Mouse (Mus musculus) liver, embryonic 14.5 days (tissue): ENCODE measurements around the gene Tardbp. TPM values are rescaled to one million over a fixed set of nuclear protein-coding genes. Genes with fewer than 3 reads are reported as not detected.
A peak's percentile ranks its signal among the peaks of the same experiment; 100 is the strongest.

ENCODE experiments used
- ATAC-seq: fragments of 200-750 bp; cut with Nextera tagmentation; 2 replicates; pipeline ENCODE4 v1.8.0; 2017; ENCODE audit warnings: moderate number of reproducible peaks, mild to moderate bottlenecking, moderate library complexity; ENCODE audit not compliant: insufficient read depth
- DNase-seq, 3 experiments: peaks; one replicate each; pipeline ENCODE4 v3.0.0-alpha.2; 2012 to 2013; ENCODE audit warnings: low read depth in 3 of 3, low spot score in 3 of 3
- H3K27ac ChIP-seq: fragments of 300-500 bp; sonication (generic); 2 replicates; pipeline ENCODE4 v1.5.1; 2014; ENCODE audit warnings: moderate library complexity, mild to moderate bottlenecking, control low read depth, inconsistent platforms
- H3K27me3 ChIP-seq: fragments of 300-500 bp; sonication (generic); 2 replicates; pipeline ENCODE4 v1.6.1; 2014; ENCODE audit warnings: mild to moderate bottlenecking, low read length, moderate library complexity; ENCODE audit not compliant: control insufficient read depth, insufficient read depth
- H3K36me3 ChIP-seq: fragments of 300-500 bp; sonication (generic); replicated peaks from 2 replicates; pipeline ENCODE4 v1.6.1; 2014; ENCODE audit warnings: low read depth; ENCODE audit not compliant: control insufficient read depth, insufficient read depth
- H3K4me1 ChIP-seq, 2 experiments: fragments of 200-500 bp in 1 of 2; fragments of 300-500 bp in 1 of 2; sonication (generic) in 1 of 2; replicated peaks; 2 replicates each; pipeline ENCODE4 v1.6.1; 2012 to 2014; ENCODE audit warnings: antibody characterized with exemption in 1 of 2, inconsistent platforms in 1 of 2, low read length in 1 of 2; ENCODE audit not compliant: control insufficient read depth in 2 of 2, insufficient read depth in 2 of 2
- H3K4me2 ChIP-seq: fragments of 300-500 bp; sonication (generic); 2 replicates; pipeline ENCODE4 v1.6.1; 2014; ENCODE audit warnings: low read depth, mild to moderate bottlenecking, control low read depth, moderate library complexity
- H3K4me3 ChIP-seq, 2 experiments: fragments of 200-500 bp in 1 of 2; fragments of 300-500 bp in 1 of 2; sonication (generic) in 1 of 2; 2 replicates each; pipeline ENCODE4 v1.5.1; 2012 to 2014; ENCODE audit warnings: low read depth in 2 of 2, low read length in 2 of 2, mild to moderate bottlenecking in 2 of 2, control low read depth in 1 of 2, inconsistent platforms in 1 of 2, moderate library complexity in 1 of 2; ENCODE audit not compliant: insufficient read depth in 1 of 2
- H3K9ac ChIP-seq: fragments of 300-500 bp; sonication (generic); replicated peaks from 2 replicates; pipeline ENCODE4 v1.6.1; 2014; ENCODE audit warnings: mild to moderate bottlenecking, control low read depth, moderate library complexity
- H3K9me3 ChIP-seq: fragments of 300-500 bp; sonication (generic); 2 replicates; pipeline ENCODE4 v1.6.1; 2016; ENCODE audit warnings: low read length, mixed read lengths; ENCODE audit not compliant: control insufficient read depth
- CTCF ChIP-seq: IDR thresholded peaks from 2 replicates; pipeline ENCODE4 v1.5.1; 2016; ENCODE audit warnings: antibody characterized with exemption, low read depth, control low read depth
- EP300 ChIP-seq: IDR thresholded peaks from 2 replicates; pipeline ENCODE4 v1.6.1; 2016; ENCODE audit warnings: antibody characterized with exemption, low read depth
- WGBS: fragments of 180-500 bp; shearing (Covaris S2); extraction: QIAGEN DNeasy Blood & Tissue Kit; methylation state at CpG from one replicate; pipeline ENCODE4 v1.1.7; 2014; ENCODE audit not compliant: insufficient replicate concordance; 5-methylcytosine and 5-hydroxymethylcytosine counted together
- polyA plus RNA-seq, 2 experiments: library from polyadenylated mRNA; depleted of rRNA in 1 of 2; stranded (reverse) in 1 of 2; unstranded in 1 of 2; fragments of >200 nt; fragmentation: Nextera tagmentation in 1 of 2; extraction: Ambion mirVana in 1 of 2; gene quantifications; 2 replicates each; pipeline versions ENCODE4 v1.2.1 to v1.2.3; 2012 to 2014

Gene Tardbp
- polyA plus RNA-seq, 2 experiments = 80.3 to 260 TPM

- TF ChIP-seq CTCF (no peak), EP300 (no peak)
- no peaks in the 10 kb centered on the region for H3K9me3 ChIP-seq
- H3K4me2 ChIP-seq = peak overlapping the region; percentile 97
- DNase-seq = no peak
- H3K9ac ChIP-seq = peak overlapping the region; percentile 100
- H3K27me3 ChIP-seq = no peaks in the 10 kb centered on the region
- H3K27ac ChIP-seq = no peak overlapping the region; the same call in 1 of the 2 replicates
- peak overlapping the region in 1 of 2 experiments; percentile 97; a peak in 2 of 4 replicates for H3K4me3 ChIP-seq
- WGBS = 60% methylated on average over 3 of the region's 3 CpGs
- H3K36me3 ChIP-seq = peaks cover 30% of the 10 kb centered on the region
- H3K4me1 ChIP-seq = peaks cover 6 to 18% of the 10 kb centered on the region in 2 experiments; a peak in 3 of 4 replicates
- peak; percentile 0; the same call in 1 of the 2 replicates for ATAC-seq
Observed at GRCm38 (mm10) chr4:148627246-148627645, 427 bp upstream of the Tardbp start.

GRCm38 (mm10) chr4:148625756-148626622, 830 bp downstream of the Tardbp start:
- Histone ChIP-seq H3K36me3 (peaks cover 42% of the 10 kb centered on the region), H3K4me3 (peak overlapping the region; percentile 77 to 97), H3K27me3 (no peaks in the 10 kb centered on the region), H3K9me3 (no peaks in the 10 kb centered on the region), H3K4me1 (peaks cover 6 to 18% of the 10 kb centered on the region in 2 experiments; a peak in 3 of 4 replicates), H3K27ac (peak overlapping the region; percentile 84), H3K9ac (peak overlapping the region; percentile 100), H3K4me2 (peak overlapping the region; percentile 97)
- DNase-seq = peak; percentile 30 to 54 (median 31)
- peak; percentile 64 for ATAC-seq
- no peak for TF ChIP-seq CTCF
- no peak for TF ChIP-seq EP300
- under 1% methylated on average over 57 of the region's 57 CpGs for WGBS

DNA sequence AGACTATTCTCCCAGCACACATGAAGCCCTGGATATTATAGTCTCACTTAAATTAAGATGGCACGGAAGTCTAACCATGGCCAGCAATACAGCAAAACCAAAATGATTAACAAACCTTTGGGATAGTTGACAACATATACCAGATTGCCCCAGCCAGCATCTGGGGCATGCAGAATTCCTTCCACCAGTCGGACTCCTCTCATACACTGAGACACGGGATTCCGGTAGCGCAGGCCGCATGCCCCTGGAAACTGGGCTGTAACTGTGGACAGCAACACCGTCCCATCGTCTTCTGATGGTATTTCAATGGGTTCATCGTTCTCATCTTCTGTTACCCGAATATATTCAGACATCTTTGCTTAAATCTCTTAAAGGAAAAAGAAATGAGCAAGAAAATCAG, 1.8 kb downstream of the Tardbp start:
- TF ChIP-seq EP300 = no peak
- Histone ChIP-seq H3K27ac (no peak overlapping the region), H3K9me3 (no peaks in the 10 kb centered on the region), H3K36me3 (peaks cover 51% of the 10 kb centered on the region), H3K27me3 (no peaks in the 10 kb centered on the region), H3K9ac (no peak overlapping the region), H3K4me2 (peak overlapping the region; percentile 97), H3K4me1 (peaks cover 6 to 18% of the 10 kb centered on the region in 2 experiments; a peak in 3 of 4 replicates), H3K4me3 (peak overlapping the region; percentile 29 to 97; a peak in 3 of 4 replicates)
- WGBS = 78% methylated on average over 10 of the region's 10 CpGs
- DNase-seq (no peak), ATAC-seq (no peak)

DNA sequence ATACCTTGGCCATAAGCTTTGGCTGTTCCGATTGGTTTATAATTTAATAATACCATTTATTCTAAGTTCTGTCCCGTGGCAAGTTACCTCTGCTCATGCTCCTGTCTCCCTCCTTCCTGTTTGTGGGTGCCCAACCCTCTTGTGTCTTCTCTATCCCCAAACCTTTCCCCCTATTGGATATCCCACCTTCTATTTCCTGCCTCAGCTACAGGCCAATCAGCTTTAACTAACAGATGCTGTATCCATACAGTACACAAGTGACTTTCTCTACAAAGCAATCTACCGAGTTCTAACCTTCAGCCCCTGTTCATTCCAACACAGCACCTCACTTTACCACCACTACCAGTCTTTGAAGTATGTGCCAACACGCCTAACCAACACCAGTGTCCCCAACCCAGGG, 3.2 kb downstream of the Tardbp start:
- Histone ChIP-seq H3K4me2 (peak overlapping the region; percentile 4; the same call in 1 of the 2 replicates), H3K9me3 (no peaks in the 10 kb centered on the region), H3K9ac (no peak overlapping the region), H3K36me3 (peaks cover 65% of the 10 kb centered on the region), H3K27me3 (no peaks in the 10 kb centered on the region), H3K4me1 (peaks cover 6 to 18% of the 10 kb centered on the region in 2 experiments; a peak in 3 of 4 replicates), H3K4me3 (no peak overlapping the region), H3K27ac (no peak overlapping the region)
- ATAC-seq (no peak), DNase-seq (no peak)
- WGBS = 78% methylated on average over 4 of the region's 4 CpGs
- TF ChIP-seq EP300 (no peak), CTCF (no peak)

DNA sequence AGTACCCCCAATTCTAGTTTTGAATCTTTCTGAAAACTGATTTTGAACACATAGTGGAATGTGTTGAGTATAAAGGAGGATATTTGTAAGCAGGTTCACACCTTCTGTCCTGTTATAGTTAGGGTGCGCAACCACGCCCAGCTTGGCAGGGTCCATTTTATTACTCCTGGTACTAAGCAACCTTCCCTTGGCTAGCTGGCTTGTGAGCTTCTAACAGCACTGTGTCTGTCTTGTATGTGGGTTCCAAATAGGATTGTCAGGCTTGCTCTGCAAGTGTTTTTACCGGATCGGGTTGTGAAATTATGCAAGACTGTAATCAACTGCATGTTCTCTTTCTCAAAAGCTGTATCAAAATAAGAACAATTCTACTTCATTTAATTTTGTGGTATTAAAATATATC, 4.3 kb downstream of the Tardbp start:
- H3K9ac ChIP-seq = no peak overlapping the region
- no peak overlapping the region for H3K4me2 ChIP-seq
- no peaks in the 10 kb centered on the region for H3K9me3 ChIP-seq
- no peak overlapping the region for H3K27ac ChIP-seq
- H3K36me3 ChIP-seq = peaks cover 73% of the 10 kb centered on the region
- ATAC-seq (no peak), DNase-seq (no peak)
- WGBS = 91% methylated on average over 4 of the region's 4 CpGs
- H3K27me3 ChIP-seq = no peaks in the 10 kb centered on the region
- TF ChIP-seq EP300 (no peak), CTCF (no peak)
- H3K4me3 ChIP-seq = no peak overlapping the region
- H3K4me1 ChIP-seq = peaks cover 5 to 17% of the 10 kb centered on the region in 2 experiments; a peak in 3 of 4 replicates
